Mouse (Mus musculus) brain, embryonic 14.5 days (tissue): Measurements from ENCODE around the gene Gsn.

Experiments used
- CTCF ChIP-seq: fragments of 200-500 bp; IDR thresholded peaks from 2 replicates; pipeline ENCODE4 v1.5.1; 2012; ENCODE audit warnings: inconsistent platforms, mild to moderate bottlenecking, moderate library complexity, borderline replicate concordance; ENCODE audit not compliant: insufficient read depth, insufficient read length; ENCODE audit errors: extremely low read depth
- POLR2A ChIP-seq: fragments of 200-500 bp; IDR thresholded peaks from 2 replicates; pipeline ENCODE4 v1.6.1; 2012; ENCODE audit warnings: mild to moderate bottlenecking, inconsistent platforms, borderline replicate concordance; ENCODE audit not compliant: poor library complexity, insufficient read depth, insufficient read length, severe bottlenecking; ENCODE audit errors: extremely low read depth

DNA sequence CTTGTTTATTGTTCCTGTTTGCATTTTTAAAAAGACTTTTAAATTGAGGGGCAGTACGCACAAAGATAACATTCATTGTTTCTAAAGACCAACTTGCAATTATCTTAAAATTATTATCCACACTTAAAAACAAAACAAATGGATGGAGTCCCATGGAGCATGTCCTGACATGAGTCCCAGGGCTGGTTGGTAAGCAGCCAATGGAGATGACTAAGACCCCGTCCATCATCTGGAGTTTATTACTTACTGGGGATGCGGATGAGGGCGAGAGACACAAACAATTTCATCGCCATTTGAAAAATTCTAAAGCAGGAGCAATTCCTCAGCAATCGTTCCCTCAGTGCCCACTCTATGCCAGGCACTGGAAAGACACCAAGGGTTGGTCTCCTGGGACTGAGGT lies 21.2 kb upstream of the Gsn start:
- TF ChIP-seq CTCF (no peak), POLR2A (no peak)
